Mouse (Mus musculus) kidney, embryonic 15.5 days (tissue): ENCODE results near the gene Fam234b. TPM values are rescaled to one million over a fixed set of nuclear protein-coding genes. Genes with fewer than 3 reads are reported as not detected.

Experiments
- ATAC-seq: fragments of 200-750 bp; cut with Nextera tagmentation; replicated peaks from 2 replicates; pipeline ENCODE4 v1.8.0; 2017; ENCODE audit warnings: moderate TSS enrichment; ENCODE audit not compliant: low FRiP score
- H3K27ac ChIP-seq: fragments of 300-500 bp; sonication (generic); 2 replicates; pipeline ENCODE4 v1.5.1; 2015; ENCODE audit warnings: mild to moderate bottlenecking, inconsistent platforms
- H3K27me3 ChIP-seq: fragments of 300-500 bp; sonication (generic); 2 replicates; pipeline ENCODE4 v1.6.1; 2015; ENCODE audit warnings: inconsistent platforms
- H3K36me3 ChIP-seq: fragments of 300-500 bp; sonication (generic); 2 replicates; pipeline ENCODE4 v1.6.1; 2015; ENCODE audit warnings: inconsistent platforms
- H3K4me1 ChIP-seq: fragments of 300-500 bp; sonication (generic); 2 replicates; pipeline ENCODE4 v1.6.1; 2015; ENCODE audit warnings: inconsistent platforms
- H3K4me2 ChIP-seq: fragments of 300-500 bp; sonication (generic); 2 replicates; pipeline ENCODE4 v1.6.1; 2015; ENCODE audit warnings: moderate library complexity, mild to moderate bottlenecking, inconsistent platforms
- H3K4me3 ChIP-seq: fragments of 300-500 bp; sonication (generic); replicated peaks from 2 replicates; pipeline ENCODE4 v1.5.1; 2015; ENCODE audit warnings: mild to moderate bottlenecking, inconsistent platforms
- H3K9ac ChIP-seq: fragments of 300-500 bp; sonication (generic); 2 replicates; pipeline ENCODE4 v1.6.1; 2015; ENCODE audit warnings: mild to moderate bottlenecking, inconsistent platforms
- H3K9me3 ChIP-seq: fragments of 300-500 bp; sonication (generic); replicated peaks from 2 replicates; pipeline ENCODE4 v1.6.1; 2016; ENCODE audit warnings: inconsistent platforms
- WGBS: fragments of 180-500 bp; shearing (Covaris S2); methylation state at CpG from one replicate; pipeline ENCODE4 v1.1.7; 2015; ENCODE audit warnings: mixed read lengths; 5-methylcytosine and 5-hydroxymethylcytosine counted together
- polyA plus RNA-seq: library from polyadenylated mRNA; unstranded; fragments of >200 nt; fragmentation: Nextera tagmentation; extraction: Ambion mirVana; gene quantifications from 2 replicates; pipeline ENCODE4 v1.2.1, GENCODE M21; 2015

Fam234b gene
- polyA plus RNA-seq, 1 experiment from 2014 or later, result 35.5 TPM

- 76% methylated on average over 12 of the region's 12 CpGs for WGBS
Measured at GRCm38 (mm10) chr6:135232443-135233182, 34.8 kb downstream of the Fam234b start.

GRCm38 (mm10) chr6:135235742-135236141 lies 38.0 kb downstream of the Fam234b start:
- 89% methylated on average over 3 of the region's 3 CpGs for WGBS
- Histone ChIP-seq H3K4me2 (no peak overlapping the region), H3K27ac (no peak overlapping the region), H3K36me3 (peaks cover 29% of the 10 kb centered on the region), H3K4me1 (peaks cover 4% of the 10 kb centered on the region; the same call in 1 of the 2 replicates), H3K4me3 (no peak overlapping the region), H3K9me3 (no peaks in the 10 kb centered on the region), H3K27me3 (no peaks in the 10 kb centered on the region), H3K9ac (no peak overlapping the region)
- no peak for ATAC-seq

More at GRCm38 (mm10) chr6:135232443-135233182, 34.8 kb downstream of the Fam234b start:
- Histone ChIP-seq H3K9me3 (no peaks in the 10 kb centered on the region), H3K4me3 (no peak overlapping the region), H3K36me3 (peaks cover 41% of the 10 kb centered on the region), H3K4me2 (no peak overlapping the region), H3K4me1 (peaks cover 11% of the 10 kb centered on the region), H3K27me3 (no peaks in the 10 kb centered on the region), H3K27ac (no peak overlapping the region), H3K9ac (no peak overlapping the region)
- ATAC-seq, result no peak

GRCm38 (mm10) chr6:135236576-135236975 lies 38.8 kb downstream of the Fam234b start:
- peaks cover 26% of the 10 kb centered on the region for H3K36me3 ChIP-seq
- H3K4me2 ChIP-seq, result no peak overlapping the region
- no peak overlapping the region for H3K9ac ChIP-seq
- no peak overlapping the region for H3K27ac ChIP-seq
- H3K4me3 ChIP-seq, result no peak overlapping the region
- ATAC-seq, result no peak
- WGBS, result 89% methylated on average over 3 of the region's 3 CpGs
- H3K27me3 ChIP-seq, result no peaks in the 10 kb centered on the region
- no peaks in the 10 kb centered on the region for H3K9me3 ChIP-seq
- peaks cover 9% of the 10 kb centered on the region; the same call in 1 of the 2 replicates for H3K4me1 ChIP-seq

DNA sequence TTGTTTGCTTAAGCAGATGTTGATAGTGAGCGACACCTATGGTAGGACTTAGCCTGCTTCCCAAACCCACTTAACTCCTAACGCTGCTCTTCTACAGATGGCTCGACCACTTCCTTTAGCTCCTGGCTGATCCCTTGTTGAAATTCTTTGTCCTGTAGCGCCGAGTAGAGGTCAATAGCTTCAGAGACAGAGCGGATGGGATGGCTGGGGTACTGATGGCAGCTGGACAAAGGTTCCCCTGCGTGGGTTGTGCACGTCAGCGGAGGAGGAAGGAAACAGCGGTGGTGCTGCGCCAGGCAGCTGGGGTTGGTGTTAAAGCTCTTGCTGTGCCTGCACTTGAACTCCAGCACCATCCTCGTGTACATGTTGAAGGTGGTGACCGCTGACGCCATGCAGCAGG lies 39.5 kb downstream of the Fam234b start:
- H3K4me3 ChIP-seq, result no peak overlapping the region
- H3K4me2 ChIP-seq, result no peak overlapping the region
- no peak for ATAC-seq
- H3K27me3 ChIP-seq, result no peaks in the 10 kb centered on the region
- no peaks in the 10 kb centered on the region for H3K9me3 ChIP-seq
- WGBS, result 77% methylated on average over 14 of the region's 14 CpGs
- H3K36me3 ChIP-seq, result peaks cover 22% of the 10 kb centered on the region
- peaks cover 14% of the 10 kb centered on the region; the same call in 1 of the 2 replicates for H3K4me1 ChIP-seq
- no peak overlapping the region for H3K27ac ChIP-seq
- H3K9ac ChIP-seq, result no peak overlapping the region

DNA sequence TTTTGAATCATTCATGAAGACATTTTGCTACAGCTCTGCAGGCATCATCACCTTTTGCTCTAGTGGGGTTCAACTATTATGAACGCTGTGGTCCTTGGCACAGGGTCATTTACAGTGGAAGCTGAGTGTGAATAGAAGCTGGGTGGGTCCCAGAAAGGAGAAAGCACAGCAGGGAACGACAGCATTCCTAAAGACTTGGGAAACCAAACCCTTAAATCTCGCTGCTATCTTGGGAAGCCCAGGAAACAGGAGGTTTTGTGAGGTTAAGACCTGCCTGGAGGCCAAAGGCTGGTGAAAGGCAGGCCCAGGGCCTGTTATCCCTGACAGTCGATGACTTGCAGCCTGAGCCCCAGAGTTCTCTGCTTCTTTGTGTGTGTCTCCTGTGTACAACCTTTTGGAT lies 40.4 kb downstream of the Fam234b start:
- WGBS, result 55% methylated on average over 4 of the region's 4 CpGs

GRCm38 (mm10) chr6:135240361-135240760 lies 42.6 kb downstream of the Fam234b start:
- Histone ChIP-seq H3K4me1 (peaks cover 14% of the 10 kb centered on the region; the same call in 1 of the 2 replicates), H3K4me2 (no peak overlapping the region), H3K36me3 (0 out of 2 replicates have a peak, but pooled peaks cover 7% of the 10 kb centered on the region), H3K27me3 (no peaks in the 10 kb centered on the region), H3K27ac (no peak overlapping the region), H3K9ac (no peak overlapping the region), H3K4me3 (no peak overlapping the region), H3K9me3 (no peaks in the 10 kb centered on the region)
- no peak for ATAC-seq
- WGBS, result 83% methylated on average over 8 of the region's 8 CpGs

More for the DNA sequence above, 40.4 kb downstream of the Fam234b start:
- Histone ChIP-seq H3K4me3 (no peak overlapping the region), H3K9ac (no peak overlapping the region), H3K36me3 (peaks cover 18% of the 10 kb centered on the region), H3K9me3 (no peaks in the 10 kb centered on the region), H3K4me1 (peaks cover 14% of the 10 kb centered on the region; the same call in 1 of the 2 replicates), H3K27ac (no peak overlapping the region), H3K4me2 (no peak overlapping the region), H3K27me3 (no peaks in the 10 kb centered on the region)
- ATAC-seq, result no peak

DNA sequence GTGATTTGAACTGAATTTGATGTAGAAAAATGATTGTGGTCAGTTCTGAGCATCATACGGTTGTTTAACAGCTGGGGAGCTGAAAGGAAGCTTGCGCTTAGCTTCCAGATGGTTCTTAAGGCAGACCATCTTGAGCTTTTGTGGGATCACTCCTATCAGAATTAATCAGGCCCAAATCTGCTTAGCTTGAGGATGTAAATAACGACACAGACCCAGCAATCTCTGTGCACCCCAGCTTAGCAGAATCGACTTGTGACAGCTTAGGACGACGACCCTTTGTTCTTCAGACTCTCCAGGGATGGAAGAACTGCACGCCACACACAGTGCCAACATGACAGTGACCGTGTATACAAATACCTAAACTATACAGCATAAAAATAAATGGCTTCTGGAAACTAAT lies 47.8 kb downstream of the Fam234b start:
- 82% methylated on average over 8 of the region's 8 CpGs for WGBS
- H3K4me1 ChIP-seq, result peaks cover 25% of the 10 kb centered on the region
- H3K9me3 ChIP-seq, result no peaks in the 10 kb centered on the region
- H3K36me3 ChIP-seq, result no peaks in the 10 kb centered on the region
- no peak overlapping the region for H3K4me2 ChIP-seq
- ATAC-seq, result no peak
- no peak overlapping the region for H3K27ac ChIP-seq
- H3K4me3 ChIP-seq, result no peak overlapping the region
- H3K27me3 ChIP-seq, result no peaks in the 10 kb centered on the region
- no peak overlapping the region for H3K9ac ChIP-seq

DNA sequence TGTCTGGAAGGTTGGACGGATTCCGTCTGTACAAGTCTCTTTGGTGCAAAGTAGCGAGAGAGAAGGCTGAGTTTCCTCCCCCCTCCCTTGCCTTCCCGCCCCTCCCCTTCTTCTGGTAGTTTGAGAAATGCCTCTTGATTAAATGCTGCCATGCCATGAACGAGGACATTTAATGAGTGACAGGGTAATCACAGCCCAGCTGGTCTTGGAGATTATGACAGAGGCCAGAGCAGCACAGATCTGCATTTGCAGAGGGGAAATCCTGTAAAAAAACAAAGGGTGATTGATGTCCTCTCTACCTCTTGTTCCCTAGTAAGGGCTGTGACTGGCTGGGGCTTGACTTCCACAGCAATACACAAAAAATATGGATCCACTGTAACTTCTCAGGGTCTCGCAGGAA lies 50.1 kb downstream of the Fam234b start:
- Histone ChIP-seq H3K9me3 (no peaks in the 10 kb centered on the region), H3K27me3 (no peaks in the 10 kb centered on the region), H3K36me3 (no peaks in the 10 kb centered on the region), H3K4me1 (peaks cover 30% of the 10 kb centered on the region), H3K27ac (no peak overlapping the region), H3K4me3 (no peak overlapping the region), H3K4me2 (no peak overlapping the region), H3K9ac (no peak overlapping the region)
- WGBS, result 46% methylated on average over 6 of the region's 6 CpGs
- no peak for ATAC-seq

DNA sequence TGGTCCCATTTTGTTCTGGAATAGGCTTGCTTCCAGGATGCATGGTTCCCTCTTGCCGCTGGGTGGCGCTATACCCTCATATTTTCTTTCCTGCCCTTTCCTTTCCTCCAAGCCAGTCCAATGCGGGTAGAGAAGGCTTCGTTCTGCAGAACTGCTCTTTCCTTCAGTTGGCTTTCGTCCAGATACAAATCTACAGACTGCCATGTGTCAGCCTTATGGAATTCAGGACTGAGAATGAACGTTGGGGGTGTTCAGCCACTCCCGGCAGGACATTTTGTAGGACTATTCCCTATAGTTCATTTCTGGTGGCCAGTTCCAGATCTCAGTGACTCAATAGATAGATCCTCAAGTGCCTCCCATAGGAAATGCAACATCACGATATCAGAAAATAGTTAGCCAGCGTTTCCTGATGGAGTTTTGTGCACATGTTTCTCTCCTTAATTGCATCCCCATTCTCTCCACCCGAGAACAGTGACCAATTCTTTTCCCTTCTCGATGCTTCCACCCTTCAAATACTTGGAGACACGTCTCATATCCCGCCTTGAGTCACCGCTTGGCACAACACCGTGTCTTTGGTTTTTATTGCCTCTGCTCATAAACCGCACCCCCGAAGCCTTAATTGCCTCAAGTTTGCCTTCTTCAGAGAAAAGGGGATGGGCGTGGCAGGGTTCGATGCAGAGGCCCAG lies 52.2 kb downstream of the Fam234b start:
- Histone ChIP-seq H3K27ac (peak overlapping the region; percentile 75), H3K9me3 (no peaks in the 10 kb centered on the region), H3K27me3 (no peaks in the 10 kb centered on the region), H3K9ac (no peak overlapping the region), H3K4me2 (peak overlapping the region; percentile 49), H3K4me1 (peaks cover 32% of the 10 kb centered on the region), H3K4me3 (no peak overlapping the region), H3K36me3 (no peaks in the 10 kb centered on the region)
- 7% methylated on average over 19 of the region's 19 CpGs for WGBS
- ATAC-seq, result peak; percentile 65; the same call in 1 of the 2 replicates

GRCm38 (mm10) chr6:135250926-135251699 lies 53.3 kb downstream of the Fam234b start:
- H3K27me3 ChIP-seq, result no peaks in the 10 kb centered on the region
- no peaks in the 10 kb centered on the region for H3K36me3 ChIP-seq
- H3K4me3 ChIP-seq, result no peak overlapping the region
- H3K9me3 ChIP-seq, result no peaks in the 10 kb centered on the region
- 53% methylated on average over 19 of the region's 19 CpGs for WGBS
- no peak for ATAC-seq
- peak overlapping the region; percentile 84 for H3K27ac ChIP-seq
- peaks cover 32% of the 10 kb centered on the region for H3K4me1 ChIP-seq
- H3K4me2 ChIP-seq, result no peak overlapping the region
- H3K9ac ChIP-seq, result no peak overlapping the region

GRCm38 (mm10) chr6:135251849-135252727 lies 54.3 kb downstream of the Fam234b start:
- peak overlapping the region; percentile 55 for H3K4me2 ChIP-seq
- no peaks in the 10 kb centered on the region for H3K27me3 ChIP-seq
- no peak overlapping the region for H3K9ac ChIP-seq
- peaks cover 32% of the 10 kb centered on the region for H3K4me1 ChIP-seq
- H3K36me3 ChIP-seq, result no peaks in the 10 kb centered on the region
- peak overlapping the region; percentile 27 for H3K4me3 ChIP-seq
- ATAC-seq, result peak; percentile 57
- no peaks in the 10 kb centered on the region for H3K9me3 ChIP-seq
- H3K27ac ChIP-seq, result peak overlapping the region; percentile 84
- WGBS, result 56% methylated on average over 24 of the region's 24 CpGs
